Mouse (Mus musculus): Measurements from ENCODE around the gene Ccdc153.

Ccdc153 gene

GRCm38 (mm10) chr9:44234479-44235427 lies 5.7 kb upstream of the Ccdc153 start:
- no peaks in the 10 kb centered on the region for H3K27me3 ChIP-seq (ENCODE audit: insufficient read depth, low read length)
- no peaks in the 10 kb centered on the region for H3K36me3 ChIP-seq (ENCODE audit: insufficient read depth, low read length)
- TF ChIP-seq NANOG (IDR thresholded peaks at IDR 0.05; ENCODE audit: borderline replicate concordance, low read length) (no peak), POU5F1 (IDR thresholded peaks at IDR 0.05; ENCODE audit: borderline replicate concordance, low read length) (no peak), CTCF (conservative IDR thresholded peaks at IDR 0.05; ENCODE audit: low read length) (no peak)

GRCm38 (mm10) chr9:44236601-44237000 lies 3.9 kb upstream of the Ccdc153 start:
- H3K27me3 ChIP-seq (ENCODE audit: insufficient read depth, low read length) = peaks cover 8% of the 10 kb centered on the region

More at GRCm38 (mm10) chr9:44234479-44235427, 5.7 kb upstream of the Ccdc153 start:
- Histone ChIP-seq H3K4me1 (replicated peaks; ENCODE audit: low read depth, low read length) (peaks cover 25% of the 10 kb centered on the region), H3K4me3 (replicated peaks; ENCODE audit: low read length) (peak overlapping the region; percentile 95), H3K9me3 (ENCODE audit: low read length) (no peaks in the 10 kb centered on the region)

GRCm38 (mm10) chr9:44237128-44237527 lies 3.3 kb upstream of the Ccdc153 start:
- peaks cover 8% of the 10 kb centered on the region for H3K27me3 ChIP-seq (ENCODE audit: insufficient read depth, low read length)
- H3K36me3 ChIP-seq (ENCODE audit: insufficient read depth, low read length) = no peaks in the 10 kb centered on the region
- H3K4me1 ChIP-seq (replicated peaks; ENCODE audit: low read depth, low read length) = peaks cover 9% of the 10 kb centered on the region
- H3K9me3 ChIP-seq (ENCODE audit: low read length) = no peaks in the 10 kb centered on the region
- H3K4me3 ChIP-seq (replicated peaks; ENCODE audit: low read length) = no peak overlapping the region
- TF ChIP-seq POU5F1 (IDR thresholded peaks at IDR 0.05; ENCODE audit: borderline replicate concordance, low read length) (no peak), NANOG (IDR thresholded peaks at IDR 0.05; ENCODE audit: borderline replicate concordance, low read length) (no peak), CTCF (conservative IDR thresholded peaks at IDR 0.05; ENCODE audit: low read length) (no peak)

More at GRCm38 (mm10) chr9:44236601-44237000, 3.9 kb upstream of the Ccdc153 start:
- Histone ChIP-seq H3K36me3 (ENCODE audit: insufficient read depth, low read length) (no peaks in the 10 kb centered on the region), H3K4me1 (replicated peaks; ENCODE audit: low read depth, low read length) (peaks cover 15% of the 10 kb centered on the region), H3K9me3 (ENCODE audit: low read length) (no peaks in the 10 kb centered on the region), H3K4me3 (replicated peaks; ENCODE audit: low read length) (no peak overlapping the region)
- TF ChIP-seq POU5F1 (IDR thresholded peaks at IDR 0.05; ENCODE audit: borderline replicate concordance, low read length) (no peak), CTCF (conservative IDR thresholded peaks at IDR 0.05; ENCODE audit: low read length) (no peak), NANOG (IDR thresholded peaks at IDR 0.05; ENCODE audit: borderline replicate concordance, low read length) (no peak)

- H3K9me3 ChIP-seq (ENCODE audit: low read length) = no peaks in the 10 kb centered on the region
- H3K4me3 ChIP-seq (replicated peaks; ENCODE audit: low read length) = no peak overlapping the region
- TF ChIP-seq NANOG (IDR thresholded peaks at IDR 0.05; ENCODE audit: borderline replicate concordance, low read length) = no peak
- H3K36me3 ChIP-seq (ENCODE audit: insufficient read depth, low read length) = no peaks in the 10 kb centered on the region
- H3K27me3 ChIP-seq (ENCODE audit: insufficient read depth, low read length) = peaks cover 8% of the 10 kb centered on the region
- H3K4me1 ChIP-seq (replicated peaks; ENCODE audit: low read depth, low read length) = peaks cover 3% of the 10 kb centered on the region
Measured at GRCm38 (mm10) chr9:44238501-44239190, 1.8 kb upstream of the Ccdc153 start.

GRCm38 (mm10) chr9:44239447-44239846 lies 1.0 kb upstream of the Ccdc153 start:
- Histone ChIP-seq H3K27me3 (ENCODE audit: insufficient read depth, low read length) (peaks cover 8% of the 10 kb centered on the region), H3K4me1 (replicated peaks; ENCODE audit: low read depth, low read length) (peaks cover 3% of the 10 kb centered on the region), H3K9me3 (ENCODE audit: low read length) (no peaks in the 10 kb centered on the region), H3K36me3 (ENCODE audit: insufficient read depth, low read length) (no peaks in the 10 kb centered on the region), H3K4me3 (replicated peaks; ENCODE audit: low read length) (no peak overlapping the region)
- TF ChIP-seq NANOG (IDR thresholded peaks at IDR 0.05; ENCODE audit: borderline replicate concordance, low read length) (no peak), CTCF (conservative IDR thresholded peaks at IDR 0.05; ENCODE audit: low read length) (peak; percentile 79)

GRCm38 (mm10) chr9:44240911-44241310 lies 435 bp downstream of the Ccdc153 start:
- no peak for TF ChIP-seq CTCF (conservative IDR thresholded peaks at IDR 0.05; ENCODE audit: low read length)
- no peak for TF ChIP-seq NANOG (IDR thresholded peaks at IDR 0.05; ENCODE audit: borderline replicate concordance, low read length)
- no peak for TF ChIP-seq POU5F1 (IDR thresholded peaks at IDR 0.05; ENCODE audit: borderline replicate concordance, low read length)
- Histone ChIP-seq H3K4me3 (replicated peaks; ENCODE audit: low read length) (no peak overlapping the region), H3K9me3 (ENCODE audit: low read length) (no peaks in the 10 kb centered on the region), H3K36me3 (ENCODE audit: insufficient read depth, low read length) (no peaks in the 10 kb centered on the region), H3K27me3 (ENCODE audit: insufficient read depth, low read length) (peaks cover 8% of the 10 kb centered on the region), H3K4me1 (replicated peaks; ENCODE audit: low read depth, low read length) (peaks cover 3% of the 10 kb centered on the region; the same call in 1 of the 2 replicates)

- H3K36me3 ChIP-seq (ENCODE audit: insufficient read depth, low read length) = no peaks in the 10 kb centered on the region
- peaks cover 8% of the 10 kb centered on the region for H3K27me3 ChIP-seq (ENCODE audit: insufficient read depth, low read length)
- no peak overlapping the region for H3K4me3 ChIP-seq (replicated peaks; ENCODE audit: low read length)
- no peaks in the 10 kb centered on the region for H3K9me3 ChIP-seq (ENCODE audit: low read length)
- TF ChIP-seq NANOG (IDR thresholded peaks at IDR 0.05; ENCODE audit: borderline replicate concordance, low read length) = no peak
- H3K4me1 ChIP-seq (replicated peaks; ENCODE audit: low read depth, low read length) = peaks cover 3% of the 10 kb centered on the region; the same call in 1 of the 2 replicates
Measured at GRCm38 (mm10) chr9:44241418-44241817, 942 bp downstream of the Ccdc153 start.

GRCm38 (mm10) chr9:44243621-44244020 lies 3.1 kb downstream of the Ccdc153 start:
- no peak overlapping the region for H3K4me3 ChIP-seq (replicated peaks; ENCODE audit: low read length)
- H3K4me1 ChIP-seq (replicated peaks; ENCODE audit: low read depth, low read length) = peaks cover 15% of the 10 kb centered on the region
- no peaks in the 10 kb centered on the region for H3K9me3 ChIP-seq (ENCODE audit: low read length)
- H3K27me3 ChIP-seq (ENCODE audit: insufficient read depth, low read length) = peaks cover 22% of the 10 kb centered on the region
- TF ChIP-seq POU5F1 (IDR thresholded peaks at IDR 0.05; ENCODE audit: borderline replicate concordance, low read length) = no peak
- TF ChIP-seq CTCF (conservative IDR thresholded peaks at IDR 0.05; ENCODE audit: low read length) = no peak
- TF ChIP-seq NANOG (IDR thresholded peaks at IDR 0.05; ENCODE audit: borderline replicate concordance, low read length) = no peak
- H3K36me3 ChIP-seq (ENCODE audit: insufficient read depth, low read length) = no peaks in the 10 kb centered on the region
